Mouse (Mus musculus) stomach, embryonic 16.5 days (tissue): ENCODE measurements around the gene Galntl6. TPM values are rescaled to one million over a fixed set of nuclear protein-coding genes. Genes with fewer than 3 reads are reported as not detected.

Experiments
- ATAC-seq: fragments of 200-750 bp; cut with Nextera tagmentation; 2 replicates; pipeline ENCODE4 v1.8.0; 2017; ENCODE audit warnings: moderate number of reproducible peaks, moderate TSS enrichment; ENCODE audit not compliant: insufficient read depth, low FRiP score
- H3K27ac ChIP-seq: fragments of 300-500 bp; sonication (generic); 2 replicates; pipeline ENCODE4 v1.5.1; 2014; ENCODE audit warnings: low read length
- H3K27me3 ChIP-seq: fragments of 300-500 bp; sonication (generic); 2 replicates; pipeline ENCODE4 v1.6.1; 2014; ENCODE audit warnings: low read length, control low read depth, mixed read lengths; ENCODE audit not compliant: control insufficient read depth, insufficient read depth
- H3K36me3 ChIP-seq: fragments of 300-500 bp; sonication (generic); 2 replicates; pipeline ENCODE4 v1.6.1; 2014; ENCODE audit warnings: low read length; ENCODE audit not compliant: control insufficient read depth, insufficient read depth
- H3K4me1 ChIP-seq: fragments of 300-500 bp; sonication (generic); 2 replicates; pipeline ENCODE4 v1.6.1; 2014; ENCODE audit warnings: low read length, control low read depth, mixed read lengths; ENCODE audit not compliant: control insufficient read depth, insufficient read depth
- H3K4me2 ChIP-seq: fragments of 300-500 bp; sonication (generic); 2 replicates; pipeline ENCODE4 v1.6.1; 2014; ENCODE audit warnings: low read depth, low read length, mixed read lengths
- H3K4me3 ChIP-seq: fragments of 300-500 bp; sonication (generic); replicated peaks from 2 replicates; pipeline ENCODE4 v1.5.1; 2014; ENCODE audit warnings: mild to moderate bottlenecking, low read length
- H3K9ac ChIP-seq: fragments of 300-500 bp; sonication (generic); 2 replicates; pipeline ENCODE4 v1.6.1; 2014; ENCODE audit warnings: low read length
- H3K9me3 ChIP-seq: fragments of 300-500 bp; sonication (generic); replicated peaks from 2 replicates; pipeline ENCODE4 v1.6.1; 2016; ENCODE audit warnings: low read length, control low read depth; ENCODE audit not compliant: control insufficient read depth
- WGBS: fragments of 180-500 bp; shearing (Covaris S2); extraction: QIAGEN DNeasy Blood & Tissue Kit; methylation state at CpG from one replicate; pipeline ENCODE4 v1.1.7; 2014; 5-methylcytosine and 5-hydroxymethylcytosine counted together
- polyA plus RNA-seq: library from polyadenylated mRNA; unstranded; fragments of >200 nt; fragmentation: Nextera tagmentation; extraction: Ambion mirVana; gene quantifications from 2 replicates; pipeline ENCODE4 v1.2.1, GENCODE M21; 2015

Galntl6 gene
- polyA plus RNA-seq, 1 experiment from 2014 or later, result 1.7 TPM

DNA sequence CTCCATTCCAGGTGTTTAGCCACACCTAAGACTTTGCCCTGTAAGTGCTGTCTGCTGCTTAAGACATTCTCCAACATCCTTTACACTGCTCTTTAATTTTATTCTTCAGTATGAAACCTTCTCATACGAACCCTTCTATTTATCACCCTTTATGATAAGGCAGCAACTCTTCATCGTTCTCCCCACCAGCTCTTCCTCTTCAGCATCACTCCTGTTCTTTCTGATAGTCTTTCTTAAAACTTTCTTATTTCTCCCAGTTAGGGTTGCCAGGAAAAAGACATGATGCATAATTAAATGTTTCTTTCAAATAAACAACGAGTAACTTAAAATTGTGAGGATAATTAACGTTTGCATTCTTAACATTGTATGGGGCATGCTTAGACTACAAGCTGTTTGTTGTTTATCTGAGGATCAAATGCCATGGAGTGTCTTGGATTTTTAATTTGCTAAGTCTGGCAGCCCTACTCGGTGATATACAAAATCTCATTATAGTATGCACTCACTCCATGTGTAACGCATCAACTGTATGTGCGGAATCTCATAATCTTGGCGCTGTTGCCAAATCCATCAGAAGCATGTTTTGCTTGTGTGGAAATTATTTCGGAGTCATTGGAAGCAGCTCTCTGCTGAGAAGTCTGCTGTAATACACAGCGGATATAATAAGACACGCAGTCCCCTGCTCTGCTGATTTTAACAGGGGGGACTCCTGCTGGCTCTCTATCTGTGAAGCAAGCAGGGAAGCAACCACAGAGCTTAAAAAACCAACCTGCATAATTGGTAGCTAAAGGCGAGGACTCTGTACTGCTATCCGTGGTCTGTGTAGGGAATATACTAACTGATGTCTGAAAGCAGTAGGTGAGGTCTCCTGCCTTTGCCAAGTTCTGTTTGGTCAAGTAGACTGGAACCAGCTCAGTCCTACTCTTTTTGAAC, 1069.7 kb downstream of the Galntl6 start:
- no peak overlapping the region for H3K9ac ChIP-seq
- no peaks in the 10 kb centered on the region for H3K36me3 ChIP-seq
- ATAC-seq, result 0 out of 2 replicates have a peak, but pooled peaks have one; percentile 44
- H3K4me2 ChIP-seq, result no peak overlapping the region
- no peaks in the 10 kb centered on the region for H3K4me1 ChIP-seq
- WGBS, result 52% methylated on average over 13 of the region's 13 CpGs
- no peak overlapping the region for H3K4me3 ChIP-seq
- peak overlapping the region; percentile 4; the same call in 1 of the 2 replicates for H3K27ac ChIP-seq
- H3K27me3 ChIP-seq, result no peaks in the 10 kb centered on the region
- no peaks in the 10 kb centered on the region for H3K9me3 ChIP-seq

DNA sequence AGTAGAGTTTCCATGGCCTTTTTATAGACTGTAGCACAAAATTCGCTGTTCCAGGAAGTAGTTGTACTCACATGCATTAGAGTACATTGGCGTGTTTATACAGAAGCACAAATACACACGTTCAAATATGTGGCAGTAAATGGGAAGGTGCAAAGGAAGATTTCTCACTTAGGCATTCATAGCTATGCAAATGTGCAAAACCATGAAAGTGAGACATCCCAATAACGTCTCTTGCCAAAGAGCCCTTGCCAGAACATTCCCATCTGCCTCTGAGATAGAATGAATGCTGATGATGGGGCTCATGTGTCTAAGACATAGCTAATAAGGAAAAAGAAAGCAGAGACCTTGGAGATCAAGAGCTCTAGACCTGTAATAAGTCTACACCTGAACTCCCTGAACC, 1071.0 kb downstream of the Galntl6 start:
- Histone ChIP-seq H3K4me1 (no peaks in the 10 kb centered on the region), H3K27me3 (no peaks in the 10 kb centered on the region), H3K9me3 (no peaks in the 10 kb centered on the region), H3K4me2 (no peak overlapping the region), H3K36me3 (no peaks in the 10 kb centered on the region), H3K27ac (no peak overlapping the region), H3K4me3 (no peak overlapping the region), H3K9ac (no peak overlapping the region)
- no peak for ATAC-seq
- WGBS, result 64% methylated on average over 4 of the region's 4 CpGs

DNA sequence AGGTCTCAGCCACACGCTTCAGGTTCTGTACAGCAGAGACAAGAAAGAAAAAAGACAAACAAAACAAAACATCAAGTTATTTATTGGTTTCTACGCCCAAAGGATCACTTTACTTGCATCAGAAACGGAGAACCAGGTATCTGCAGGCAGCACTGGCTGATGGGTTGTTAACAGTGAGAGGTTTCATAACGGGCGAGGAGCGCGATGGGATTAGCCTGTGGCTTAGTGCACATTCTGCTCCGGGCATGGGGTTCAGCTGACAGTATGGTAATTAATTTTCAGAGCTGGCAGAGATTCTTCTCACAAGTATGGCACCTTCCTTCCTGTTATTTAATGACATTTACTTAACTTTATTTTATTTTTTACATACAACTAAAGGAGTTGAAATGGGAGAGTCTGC, 1075.1 kb downstream of the Galntl6 start:
- H3K27me3 ChIP-seq, result no peaks in the 10 kb centered on the region
- 54% methylated on average over 8 of the region's 8 CpGs for WGBS
- no peaks in the 10 kb centered on the region for H3K36me3 ChIP-seq

DNA sequence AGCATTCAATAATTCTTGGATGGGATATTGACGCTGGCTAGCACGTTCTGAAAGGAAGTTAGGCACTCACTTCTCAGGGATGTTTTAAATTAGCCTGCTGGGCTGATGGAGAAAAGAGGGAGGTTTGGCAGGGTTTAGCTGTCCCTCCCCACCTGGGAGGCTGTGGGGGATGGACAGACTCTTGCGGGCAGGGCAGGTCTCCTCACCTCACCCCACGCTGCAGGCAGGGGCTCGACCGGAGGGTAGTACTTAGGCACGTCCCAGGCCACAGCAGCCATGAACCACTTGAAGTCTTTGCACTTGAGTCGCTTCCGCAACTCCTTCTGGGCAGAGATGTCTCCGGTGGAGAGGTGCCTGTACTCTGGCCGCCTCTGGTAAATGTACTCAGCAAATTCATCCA, 1075.5 kb downstream of the Galntl6 start:
- 46% methylated on average over 11 of the region's 11 CpGs for WGBS
- H3K36me3 ChIP-seq, result no peaks in the 10 kb centered on the region

More for the DNA sequence above, 1075.1 kb downstream of the Galntl6 start:
- Histone ChIP-seq H3K9me3 (no peaks in the 10 kb centered on the region), H3K27ac (no peak overlapping the region), H3K9ac (no peak overlapping the region), H3K4me3 (no peak overlapping the region), H3K4me1 (no peaks in the 10 kb centered on the region), H3K4me2 (no peak overlapping the region)
- ATAC-seq, result no peak

GRCm38 (mm10) chr8:57836201-57836883, 1076.1 kb downstream of the Galntl6 start:
- Histone ChIP-seq H3K27ac (no peak overlapping the region), H3K9me3 (no peaks in the 10 kb centered on the region), H3K4me1 (no peaks in the 10 kb centered on the region), H3K36me3 (no peaks in the 10 kb centered on the region), H3K9ac (no peak overlapping the region), H3K4me3 (no peak overlapping the region), H3K27me3 (no peaks in the 10 kb centered on the region), H3K4me2 (no peak overlapping the region)
- ATAC-seq, result no peak; the same call in 1 of the 2 replicates
- 88% methylated on average over 15 of the region's 15 CpGs for WGBS

More for the DNA sequence above, 1075.5 kb downstream of the Galntl6 start:
- H3K27me3 ChIP-seq, result no peaks in the 10 kb centered on the region
- no peaks in the 10 kb centered on the region for H3K4me1 ChIP-seq
- H3K9ac ChIP-seq, result no peak overlapping the region
- ATAC-seq, result no peak
- no peak overlapping the region for H3K4me3 ChIP-seq
- H3K9me3 ChIP-seq, result no peaks in the 10 kb centered on the region
- H3K27ac ChIP-seq, result no peak overlapping the region
- H3K4me2 ChIP-seq, result no peak overlapping the region

GRCm38 (mm10) chr8:57823151-57823550, 1089.3 kb downstream of the Galntl6 start:
- Histone ChIP-seq H3K4me3 (no peak overlapping the region), H3K4me1 (no peaks in the 10 kb centered on the region), H3K9ac (no peak overlapping the region), H3K27ac (no peak overlapping the region), H3K36me3 (no peaks in the 10 kb centered on the region), H3K4me2 (no peak overlapping the region), H3K27me3 (no peaks in the 10 kb centered on the region), H3K9me3 (no peaks in the 10 kb centered on the region)
- WGBS, result 52% methylated on average over 7 of the region's 7 CpGs
- ATAC-seq, result no peak

- Histone ChIP-seq H3K9ac (no peak overlapping the region), H3K27ac (no peak overlapping the region), H3K9me3 (no peaks in the 10 kb centered on the region), H3K27me3 (no peaks in the 10 kb centered on the region), H3K4me2 (no peak overlapping the region), H3K36me3 (no peaks in the 10 kb centered on the region), H3K4me1 (no peaks in the 10 kb centered on the region), H3K4me3 (no peak overlapping the region)
- ATAC-seq, result no peak
- 58% methylated on average over 7 of the region's 7 CpGs for WGBS
Measured at GRCm38 (mm10) chr8:57816034-57816433, 1096.4 kb downstream of the Galntl6 start.

DNA sequence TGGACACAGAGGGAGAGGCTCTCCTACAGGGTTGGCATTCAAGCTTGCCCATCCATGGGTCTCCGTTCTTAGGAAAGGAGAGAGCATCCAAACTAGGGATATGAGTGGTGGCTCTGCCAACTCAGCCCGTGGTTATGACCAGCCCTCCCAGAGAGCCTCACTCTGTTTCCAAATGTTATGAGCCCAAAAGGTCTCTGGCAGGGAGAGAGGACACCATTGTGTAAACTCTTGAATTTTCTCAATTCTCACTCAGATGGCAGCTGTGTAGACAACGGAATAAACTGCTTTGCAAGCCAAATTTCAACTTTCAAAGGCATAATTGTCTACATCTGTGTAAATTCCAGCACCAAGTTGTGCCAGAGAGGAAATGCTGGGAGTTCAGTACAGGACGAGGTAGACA, 1105.4 kb downstream of the Galntl6 start:
- no peaks in the 10 kb centered on the region for H3K4me1 ChIP-seq

DNA sequence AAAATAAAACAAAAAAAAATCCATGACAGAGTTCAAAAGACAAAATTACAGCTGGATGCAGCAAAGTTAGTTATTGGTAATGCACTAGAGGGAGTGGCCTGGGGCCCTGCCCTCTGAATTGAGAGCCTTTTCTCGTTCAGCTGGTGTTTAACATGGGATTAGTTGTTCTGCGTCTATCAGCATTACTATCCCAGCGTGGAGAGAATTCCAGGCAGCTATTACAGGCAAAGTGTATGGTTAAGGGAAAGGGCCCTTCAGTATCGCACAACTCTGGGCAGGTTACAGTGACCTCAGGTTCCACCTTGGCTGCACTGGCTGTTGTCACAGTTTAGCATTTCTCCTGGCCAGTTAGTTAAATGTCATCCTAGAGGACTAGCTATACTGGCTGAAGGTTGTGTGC, 1107.3 kb downstream of the Galntl6 start:
- ATAC-seq, result peak; percentile 35; the same call in 1 of the 2 replicates
- H3K9me3 ChIP-seq, result no peaks in the 10 kb centered on the region
- no peaks in the 10 kb centered on the region for H3K4me1 ChIP-seq
- H3K27me3 ChIP-seq, result no peaks in the 10 kb centered on the region
- H3K9ac ChIP-seq, result no peak overlapping the region
- H3K4me2 ChIP-seq, result no peak overlapping the region
- 48% methylated on average over 4 of the region's 4 CpGs for WGBS
- H3K27ac ChIP-seq, result no peak overlapping the region
- H3K36me3 ChIP-seq, result no peaks in the 10 kb centered on the region
- no peak overlapping the region for H3K4me3 ChIP-seq

More for the DNA sequence above, 1105.4 kb downstream of the Galntl6 start:
- H3K9me3 ChIP-seq, result no peaks in the 10 kb centered on the region
- no peak for ATAC-seq
- no peak overlapping the region for H3K27ac ChIP-seq
- no peak overlapping the region for H3K9ac ChIP-seq
- no peak overlapping the region for H3K4me2 ChIP-seq
- H3K36me3 ChIP-seq, result no peaks in the 10 kb centered on the region
- 70% methylated on average over 4 of the region's 4 CpGs for WGBS
- H3K4me3 ChIP-seq, result no peak overlapping the region
- no peaks in the 10 kb centered on the region for H3K27me3 ChIP-seq
